8 mouse cellular contexts compared by ENCODE assay signal in the genomic region with DNA sequence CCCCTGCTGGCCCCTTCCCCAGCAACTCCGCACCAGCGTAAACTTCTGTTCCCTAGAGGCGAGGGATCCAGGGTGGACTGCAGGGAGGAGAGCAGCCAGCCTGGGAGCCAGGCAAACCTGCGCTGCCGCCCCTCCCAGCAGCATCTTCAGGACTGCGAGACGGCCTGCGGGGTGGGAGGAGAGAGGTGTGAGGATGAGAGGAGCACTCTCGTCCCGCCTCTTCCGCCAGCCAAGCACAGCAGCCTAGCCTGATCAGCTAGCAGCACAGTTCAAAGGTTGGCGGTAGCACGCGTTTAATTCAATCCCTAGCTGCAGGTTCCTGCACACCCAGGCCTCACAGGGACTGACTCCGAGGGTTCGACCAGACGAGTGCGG. TPM values are rescaled to one million over a fixed set of nuclear protein-coding genes. Genes with fewer than 3 reads are reported as not detected.
A peak's percentile ranks its signal among the peaks of the same experiment; 100 is the strongest.
DNase-seq lines count a peak whose midpoint lies in the region; ATAC-seq and TF ChIP-seq lines count a peak whose summit lies in the region.

No protein-coding gene starts in this region.

- H3K9ac ChIP-seq in embryonic facial prominence, embryonic 11.5 days (replicated peaks; ENCODE audit: low read length): peak overlapping the region; percentile 74
- peak overlapping the region; percentile 59 for H3K9ac ChIP-seq in hindbrain, embryonic 11.5 days (ENCODE audit: low read depth, low read length)
- peak overlapping the region; percentile 58 for H3K9ac ChIP-seq in midbrain, embryonic 11.5 days (ENCODE audit: low read length)

- no peak for TF ChIP-seq CTCF in spleen, adult 2 months (IDR thresholded peaks at IDR 0.05; ENCODE audit: extremely low read depth, insufficient read depth, insufficient read length, insufficient replicate concordance)

- peaks cover 8% of the 10 kb centered on the region for H3K4me1 ChIP-seq in embryonic facial prominence, embryonic 11.5 days (ENCODE audit: control insufficient read depth, insufficient read depth, low read length)
- peaks cover 11% of the 10 kb centered on the region; the same call in 1 of the 2 replicates for H3K4me1 ChIP-seq in hindbrain, embryonic 11.5 days (replicated peaks; ENCODE audit: control insufficient read depth, insufficient read depth, low read length)
- peaks cover 17% of the 10 kb centered on the region for H3K4me1 ChIP-seq in midbrain, embryonic 11.5 days (ENCODE audit: control insufficient read depth, insufficient read depth, low read length)
- H3K4me1 ChIP-seq in spleen, adult 2 months (ENCODE audit: control insufficient read depth, insufficient read depth, insufficient read length): peaks cover 12% of the 10 kb centered on the region

- peak; percentile 67 for DNase-seq in gastrocnemius, postnatal 14 days
- DNase-seq in gastrocnemius, adult 18-20 months (ENCODE audit: low spot score): no peak
- DNase-seq in embryonic facial prominence, embryonic 11.5 days (ENCODE audit: low spot score): peak; percentile 78
- peak; percentile 78 for DNase-seq in hindbrain, embryonic 11.5 days (ENCODE audit: low spot score)
- peak; percentile 71 for DNase-seq in left cerebral cortex, postnatal 4 days
- DNase-seq in midbrain, embryonic 11.5 days (ENCODE audit: low spot score, missing footprints): no peak
- peak; percentile 64 to 71 for DNase-seq in spleen, adult 2 months (ENCODE audit: low read depth in 1 of 2, low spot score in 2 of 2)

- peak; percentile 33; the same call in 1 of the 2 replicates for TF ChIP-seq POLR2A in spleen, adult 2 months (IDR thresholded peaks at IDR 0.05; ENCODE audit: low read depth, low read length)

- no peaks in the 10 kb centered on the region for H3K27me3 ChIP-seq in embryonic facial prominence, embryonic 11.5 days (ENCODE audit: control insufficient read depth, insufficient read depth, low read length)
- H3K27me3 ChIP-seq in hindbrain, embryonic 11.5 days (ENCODE audit: control insufficient read depth, insufficient read depth, low read length): no peaks in the 10 kb centered on the region
- H3K27me3 ChIP-seq in midbrain, embryonic 11.5 days (ENCODE audit: control insufficient read depth, insufficient read depth, low read length): peaks cover 3% of the 10 kb centered on the region
- H3K27me3 ChIP-seq in spleen, adult 2 months (ENCODE audit: control insufficient read depth, insufficient read depth, low read length): no peaks in the 10 kb centered on the region

- H3K4me3 ChIP-seq in embryonic facial prominence, embryonic 11.5 days (ENCODE audit: low read depth, low read length): peak overlapping the region; percentile 75
- peak overlapping the region; percentile 79 for H3K4me3 ChIP-seq in hindbrain, embryonic 11.5 days (ENCODE audit: low read depth, low read length)
- H3K4me3 ChIP-seq in midbrain, embryonic 11.5 days (ENCODE audit: low read depth, low read length): peak overlapping the region; percentile 70
- H3K4me3 ChIP-seq in spleen, adult 2 months (ENCODE audit: extremely low read depth, insufficient read depth, insufficient read length): peak overlapping the region; percentile 84

- H3K9me3 ChIP-seq in embryonic facial prominence, embryonic 11.5 days (replicated peaks; ENCODE audit: control insufficient read depth, low read length): no peaks in the 10 kb centered on the region
- H3K9me3 ChIP-seq in hindbrain, embryonic 11.5 days (ENCODE audit: control insufficient read depth, low read length): no peaks in the 10 kb centered on the region
- no peaks in the 10 kb centered on the region for H3K9me3 ChIP-seq in midbrain, embryonic 11.5 days (ENCODE audit: control insufficient read depth, low read length)

- H3K36me3 ChIP-seq in embryonic facial prominence, embryonic 11.5 days (replicated peaks; ENCODE audit: control insufficient read depth, insufficient read depth, low read depth, low read length): no peaks in the 10 kb centered on the region; the same call in none of the 2 replicates
- H3K36me3 ChIP-seq in hindbrain, embryonic 11.5 days (ENCODE audit: control insufficient read depth, insufficient read depth, low read length): no peaks in the 10 kb centered on the region; the same call in 1 of the 2 replicates
- H3K36me3 ChIP-seq in midbrain, embryonic 11.5 days (ENCODE audit: control insufficient read depth, insufficient read depth, low read length): peaks cover 7% of the 10 kb centered on the region; the same call in 1 of the 2 replicates
- H3K36me3 ChIP-seq in spleen, adult 2 months (ENCODE audit: control insufficient read depth, insufficient read depth, low read length): peaks cover 22% of the 10 kb centered on the region

- peak overlapping the region; percentile 81 for H3K27ac ChIP-seq in embryonic facial prominence, embryonic 11.5 days (replicated peaks; ENCODE audit: low read depth, low read length)
- peak overlapping the region; percentile 87 for H3K27ac ChIP-seq in hindbrain, embryonic 11.5 days (ENCODE audit: low read depth, low read length)
- peak overlapping the region; percentile 68 for H3K27ac ChIP-seq in midbrain, embryonic 11.5 days (ENCODE audit: low read depth, low read length)
- peak overlapping the region; percentile 75 for H3K27ac ChIP-seq in spleen, adult 2 months (ENCODE audit: insufficient read depth, low read length)

- peak; percentile 86 for ATAC-seq in activated CD4-positive, CD25-positive, alpha-beta regulatory T cell, adult 4 months
- ATAC-seq in embryonic facial prominence, embryonic 11.5 days (replicated peaks; ENCODE audit: insufficient number of reproducible peaks, low FRiP score, low TSS enrichment, low read depth): peak; percentile 74
- ATAC-seq in hindbrain, embryonic 11.5 days (ENCODE audit: low FRiP score): peak; percentile 73
- peak; percentile 78 for ATAC-seq in midbrain, embryonic 11.5 days (ENCODE audit: low FRiP score)

- H3K4me2 ChIP-seq in embryonic facial prominence, embryonic 11.5 days (ENCODE audit: low read depth, low read length): peak overlapping the region; percentile 97
- H3K4me2 ChIP-seq in hindbrain, embryonic 11.5 days (replicated peaks; ENCODE audit: low read depth, low read length): peak overlapping the region; percentile 96
- H3K4me2 ChIP-seq in midbrain, embryonic 11.5 days: peak overlapping the region; percentile 99

- 0% methylated on average over 18 of the region's 18 CpGs for WGBS in embryonic facial prominence, embryonic 11.5 days
- under 1% methylated on average over 18 of the region's 18 CpGs for WGBS in hindbrain, embryonic 11.5 days
- WGBS in midbrain, embryonic 11.5 days: 0% methylated on average over 18 of the region's 18 CpGs
- under 1% methylated on average over 18 of the region's 18 CpGs for WGBS in spleen, adult 2 months

- intact Hi-C loops in gastrocnemius, postnatal 14 days (cut with DNase I; ENCODE audit: low total_unique reads): no loop called here
- intact Hi-C loops in left cerebral cortex, postnatal 4 days (cut with DNase I): no loop called here

RNA-seq across cellular contexts. Expression of gene Inafm1, which starts 0.3 kb away (rescaled TPM):
- 10 to 100 TPM; 11.1 to 12.4 TPM for total RNA-seq in gastrocnemius, postnatal 14 days (2021)
- total RNA-seq in gastrocnemius, adult 18-20 months (2021): 10 to 100 TPM; 14.2 to 14.3 TPM
- 1 to 10 TPM; 1.8 to 2.8 TPM for polyA plus RNA-seq in activated CD4-positive, CD25-positive, alpha-beta regulatory T cell, adult 4 months (2017; shearing (Covaris generic))
- 9.3 TPM in 2 replicates for polyA plus RNA-seq in embryonic facial prominence, embryonic 11.5 days (2014; fragmentation: Nextera tagmentation; extraction: Ambion mirVana)
- polyA plus RNA-seq in hindbrain, embryonic 11.5 days (2014; fragmentation: Nextera tagmentation; extraction: Ambion mirVana): 11.0 and 13.8 TPM in 2 replicates
- total RNA-seq in left cerebral cortex, postnatal 4 days (2021): 10 to 100 TPM; 42.8 to 46.5 TPM
- 9.8 and 10.3 TPM in 2 replicates for polyA plus RNA-seq in midbrain, embryonic 11.5 days (2014; fragmentation: Nextera tagmentation; extraction: Ambion mirVana)
- 33.7 and 53.6 TPM in 2 replicates for polyA plus RNA-seq in spleen, adult 2 months (2012; rRNA removed)

RNA-seq across cellular contexts. Expression of gene Ccdc9, which starts 12.8 kb away (rescaled TPM):
- total RNA-seq in gastrocnemius, postnatal 14 days (2021): 10 to 100 TPM; 30.1 to 32.8 TPM
- 10 to 100 TPM; 35.7 to 38.9 TPM for total RNA-seq in gastrocnemius, adult 18-20 months (2021)
- polyA plus RNA-seq in activated CD4-positive, CD25-positive, alpha-beta regulatory T cell, adult 4 months (2017; shearing (Covaris generic)): 10 to 100 TPM; 11.1 to 11.2 TPM
- 16.2 and 16.7 TPM in 2 replicates for polyA plus RNA-seq in embryonic facial prominence, embryonic 11.5 days (2014; fragmentation: Nextera tagmentation; extraction: Ambion mirVana)
- 18.2 and 19.2 TPM in 2 replicates for polyA plus RNA-seq in hindbrain, embryonic 11.5 days (2014; fragmentation: Nextera tagmentation; extraction: Ambion mirVana)
- total RNA-seq in left cerebral cortex, postnatal 4 days (2021): 10 to 100 TPM; 86.2 to 91.5 TPM
- polyA plus RNA-seq in midbrain, embryonic 11.5 days (2014; fragmentation: Nextera tagmentation; extraction: Ambion mirVana): 17.9 and 20.2 TPM in 2 replicates
- 32.4 and 33.3 TPM in 2 replicates for polyA plus RNA-seq in spleen, adult 2 months (2012; rRNA removed)

RNA-seq across cellular contexts. Expression of gene C5ar1, which starts 14.4 kb away (rescaled TPM):
- 1 to 10 TPM; 2.6 to 3.1 TPM for total RNA-seq in gastrocnemius, postnatal 14 days (2021)
- total RNA-seq in gastrocnemius, adult 18-20 months (2021): 1 to 10 TPM; 1.5 to 2.3 TPM
- polyA plus RNA-seq in activated CD4-positive, CD25-positive, alpha-beta regulatory T cell, adult 4 months (2017; shearing (Covaris generic)): not detected
- 0.71 and 1.00 TPM in 2 replicates for polyA plus RNA-seq in embryonic facial prominence, embryonic 11.5 days (2014; fragmentation: Nextera tagmentation; extraction: Ambion mirVana)
- 0.46 and 1.3 TPM in 2 replicates for polyA plus RNA-seq in hindbrain, embryonic 11.5 days (2014; fragmentation: Nextera tagmentation; extraction: Ambion mirVana)
- total RNA-seq in left cerebral cortex, postnatal 4 days (2021): 1 to 10 TPM in 1 of 2 experiments, under 1 TPM in 1; 0.97 to 1.8 TPM
- polyA plus RNA-seq in midbrain, embryonic 11.5 days (2014; fragmentation: Nextera tagmentation; extraction: Ambion mirVana): 1.3 TPM in 2 replicates
- 7.5 and 11.0 TPM in 2 replicates for polyA plus RNA-seq in spleen, adult 2 months (2012; rRNA removed)

RNA-seq across cellular contexts. Expression of gene C5ar2, which starts 29.8 kb away (rescaled TPM):
- total RNA-seq in gastrocnemius, postnatal 14 days (2021): under 1 TPM; 0.20 to 0.27 TPM
- under 1 TPM; 0.25 to 0.26 TPM for total RNA-seq in gastrocnemius, adult 18-20 months (2021)
- polyA plus RNA-seq in activated CD4-positive, CD25-positive, alpha-beta regulatory T cell, adult 4 months (2017; shearing (Covaris generic)): not detected
- polyA plus RNA-seq in embryonic facial prominence, embryonic 11.5 days (2014; fragmentation: Nextera tagmentation; extraction: Ambion mirVana): 0.14 TPM in 1 of 2 replicates, not detected in the other
- polyA plus RNA-seq in hindbrain, embryonic 11.5 days (2014; fragmentation: Nextera tagmentation; extraction: Ambion mirVana): 0.04 and 0.11 TPM in 2 replicates
- total RNA-seq in left cerebral cortex, postnatal 4 days (2021): under 1 TPM; 0.14 to 0.30 TPM
- polyA plus RNA-seq in midbrain, embryonic 11.5 days (2014; fragmentation: Nextera tagmentation; extraction: Ambion mirVana): 0.12 TPM in 1 of 2 replicates, not detected in the other
- polyA plus RNA-seq in spleen, adult 2 months (2012; rRNA removed): 1.8 and 4.0 TPM in 2 replicates

RNA-seq across cellular contexts. Expression of gene Bbc3, which starts 34.4 kb away (rescaled TPM):
- 1 to 10 TPM; 3.6 to 5.1 TPM for total RNA-seq in gastrocnemius, postnatal 14 days (2021)
- total RNA-seq in gastrocnemius, adult 18-20 months (2021): 1 to 10 TPM; 1.2 to 2.3 TPM
- 1 to 10 TPM in 1 of 2 experiments, under 1 TPM in 1; 0.43 to 1.5 TPM for polyA plus RNA-seq in activated CD4-positive, CD25-positive, alpha-beta regulatory T cell, adult 4 months (2017; shearing (Covaris generic))
- polyA plus RNA-seq in embryonic facial prominence, embryonic 11.5 days (2014; fragmentation: Nextera tagmentation; extraction: Ambion mirVana): 4.6 and 5.9 TPM in 2 replicates
- polyA plus RNA-seq in hindbrain, embryonic 11.5 days (2014; fragmentation: Nextera tagmentation; extraction: Ambion mirVana): 6.4 and 8.1 TPM in 2 replicates
- 10 to 100 TPM; 45.7 to 51.8 TPM for total RNA-seq in left cerebral cortex, postnatal 4 days (2021)
- 6.3 and 8.3 TPM in 2 replicates for polyA plus RNA-seq in midbrain, embryonic 11.5 days (2014; fragmentation: Nextera tagmentation; extraction: Ambion mirVana)
- polyA plus RNA-seq in spleen, adult 2 months (2012; rRNA removed): 22.9 and 45.7 TPM in 2 replicates

Comparison
In these comparisons a context has a peak if more than half of its experiments do, and no peak if none do; other contexts are left out.
1. DNase-seq: peak in gastrocnemius, postnatal 14 days (single experiment), embryonic facial prominence, embryonic 11.5 days (single experiment), hindbrain, embryonic 11.5 days (single experiment), left cerebral cortex, postnatal 4 days (single experiment) and spleen, adult 2 months (2 of 2); none in gastrocnemius, adult 18-20 months (single experiment) and midbrain, embryonic 11.5 days (single experiment).
2. Peak in every context shown above with its lines, with median percentiles within 50 percentile points of each other: ATAC-seq, H3K27ac ChIP-seq, H3K4me2 ChIP-seq, H3K4me3 ChIP-seq and H3K9ac ChIP-seq.